Mouse (Mus musculus) kidney, postnatal 0 days (tissue): Measurements from ENCODE around the gene Setd2. TPM values are rescaled to one million over a fixed set of nuclear protein-coding genes. Genes with fewer than 3 reads are reported as not detected.

Experiments
- ATAC-seq: fragments of 200-750 bp; cut with Nextera tagmentation; replicated peaks from 2 replicates; pipeline ENCODE4 v1.8.0; 2017; ENCODE audit warnings: low read depth, moderate number of reproducible peaks, moderate TSS enrichment, moderate library complexity; ENCODE audit not compliant: low FRiP score
- DNase-seq: peaks from one replicate; pipeline ENCODE4 v3.0.0-alpha.2; 2016; ENCODE audit warnings: low spot score
- H3K27ac ChIP-seq: fragments of 300-500 bp; sonication (generic); 2 replicates; pipeline ENCODE4 v1.5.1; 2014; ENCODE audit warnings: mild to moderate bottlenecking
- H3K27me3 ChIP-seq: fragments of 300-500 bp; sonication (generic); 2 replicates; pipeline ENCODE4 v1.6.1; 2014; ENCODE audit warnings: low read length, mixed read lengths; ENCODE audit not compliant: insufficient read depth
- H3K36me3 ChIP-seq: fragments of 300-500 bp; sonication (generic); 2 replicates; pipeline ENCODE4 v1.6.1; 2014; ENCODE audit warnings: low read length, mixed read lengths; ENCODE audit not compliant: insufficient read depth
- H3K4me1 ChIP-seq: fragments of 300-500 bp; sonication (generic); replicated peaks from 2 replicates; pipeline ENCODE4 v1.6.1; 2014; ENCODE audit warnings: antibody characterized with exemption, low read length, mixed read lengths; ENCODE audit not compliant: insufficient read depth
- H3K4me2 ChIP-seq: fragments of 300-500 bp; sonication (generic); 2 replicates; pipeline ENCODE4 v1.6.1; 2014; ENCODE audit warnings: mild to moderate bottlenecking, low read length, moderate library complexity, mixed read lengths
- H3K4me3 ChIP-seq: fragments of 300-500 bp; sonication (generic); replicated peaks from 2 replicates; pipeline ENCODE4 v1.5.1; 2014; ENCODE audit warnings: low read depth, low read length
- H3K9ac ChIP-seq: fragments of 300-500 bp; sonication (generic); 2 replicates; pipeline ENCODE4 v1.6.1; 2014; ENCODE audit warnings: low read depth, low read length
- H3K9me3 ChIP-seq: fragments of 300-500 bp; sonication (generic); replicated peaks from 2 replicates; pipeline ENCODE4 v1.6.1; 2016; ENCODE audit warnings: low read length, inconsistent platforms, mixed read lengths
- CTCF ChIP-seq: IDR thresholded peaks from 2 replicates; pipeline ENCODE4 v1.5.1; 2016; ENCODE audit warnings: antibody characterized with exemption, low read depth, mild to moderate bottlenecking, moderate library complexity
- WGBS: fragments of 180-500 bp; shearing (Covaris S2); extraction: QIAGEN DNeasy Blood & Tissue Kit; methylation state at CpG from one replicate; pipeline ENCODE4 v1.1.7; 2014; 5-methylcytosine and 5-hydroxymethylcytosine counted together
- polyA plus RNA-seq: library from polyadenylated mRNA; unstranded; fragments of >200 nt; fragmentation: Nextera tagmentation; extraction: Ambion mirVana; gene quantifications from 2 replicates; pipeline ENCODE4 v1.2.1, GENCODE M21; 2015

Gene Setd2
- polyA plus RNA-seq, 1 experiment from 2014 or later, result 24.5 TPM

DNA sequence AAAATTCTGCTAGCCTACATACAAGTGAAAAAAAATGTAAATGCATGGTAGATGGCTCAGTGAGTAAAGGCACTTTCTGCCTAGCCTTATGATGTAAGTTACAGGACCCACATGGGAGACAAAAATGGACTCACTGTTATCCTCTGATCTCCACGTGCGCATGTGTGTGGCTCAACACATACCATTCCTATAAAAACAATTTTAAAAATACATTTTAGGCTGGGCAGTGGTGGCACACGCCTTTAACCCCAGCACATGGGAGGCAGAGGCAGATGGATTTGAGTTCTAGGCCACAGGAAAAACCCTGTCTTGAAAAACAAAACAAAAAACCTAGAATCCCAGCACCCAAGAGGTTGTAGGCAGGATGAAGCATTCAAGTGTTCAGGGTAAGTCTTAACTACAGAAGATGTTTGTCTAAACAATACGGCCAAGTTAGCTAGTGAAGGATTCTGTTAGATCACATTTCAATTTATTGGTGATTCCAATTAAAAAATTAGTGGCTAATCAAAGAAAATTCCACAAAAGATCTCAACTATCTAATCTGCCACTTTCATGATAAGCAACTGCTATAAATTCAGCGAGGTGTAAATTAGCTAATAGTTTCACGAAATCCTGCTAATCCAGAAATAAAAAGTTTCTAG lies 1.1 kb upstream of the Setd2 start:
- Histone ChIP-seq H3K4me1 (peaks cover 14% of the 10 kb centered on the region), H3K27me3 (no peaks in the 10 kb centered on the region), H3K27ac (no peak overlapping the region), H3K9ac (peak overlapping the region; percentile 100), H3K9me3 (no peaks in the 10 kb centered on the region), H3K4me3 (peak overlapping the region; percentile 99), H3K36me3 (no peaks in the 10 kb centered on the region), H3K4me2 (peak overlapping the region; percentile 55)
- ATAC-seq (no peak), DNase-seq (peak; percentile 31)
- no peak for TF ChIP-seq CTCF
- WGBS, result 24% methylated on average over 6 of the region's 6 CpGs

GRCm38 (mm10) chr9:110531914-110532489 lies 395 bp upstream of the Setd2 start:
- Histone ChIP-seq H3K4me2 (peak overlapping the region; percentile 55), H3K4me1 (peaks cover 14% of the 10 kb centered on the region), H3K9ac (peak overlapping the region; percentile 100), H3K36me3 (no peaks in the 10 kb centered on the region), H3K27ac (peak overlapping the region; percentile 100), H3K9me3 (no peaks in the 10 kb centered on the region), H3K4me3 (peak overlapping the region; percentile 99), H3K27me3 (no peaks in the 10 kb centered on the region)
- under 1% methylated on average over 48 of the region's 53 CpGs for WGBS
- TF ChIP-seq CTCF, result peak; percentile 85
- DNase-seq (peak; percentile 98), ATAC-seq (peak; percentile 99)

- TF ChIP-seq CTCF, result no peak
- Histone ChIP-seq H3K4me1 (peaks cover 14% of the 10 kb centered on the region), H3K36me3 (no peaks in the 10 kb centered on the region), H3K4me2 (peak overlapping the region; percentile 55), H3K27ac (no peak overlapping the region), H3K27me3 (no peaks in the 10 kb centered on the region), H3K9me3 (no peaks in the 10 kb centered on the region), H3K4me3 (peak overlapping the region; percentile 99), H3K9ac (peak overlapping the region; percentile 100)
- WGBS, result 20% methylated on average over 5 of the region's 5 CpGs
- DNase-seq, result no peak
- no peak for ATAC-seq
These were observed 1.2 kb downstream of the Setd2 start for GRCm38 (mm10) chr9:110533645-110534044.

GRCm38 (mm10) chr9:110535114-110535513 lies 2.7 kb downstream of the Setd2 start:
- Histone ChIP-seq H3K9ac (no peak overlapping the region), H3K4me2 (no peak overlapping the region)
- 76% methylated on average over 2 of the region's 2 CpGs for WGBS

DNA sequence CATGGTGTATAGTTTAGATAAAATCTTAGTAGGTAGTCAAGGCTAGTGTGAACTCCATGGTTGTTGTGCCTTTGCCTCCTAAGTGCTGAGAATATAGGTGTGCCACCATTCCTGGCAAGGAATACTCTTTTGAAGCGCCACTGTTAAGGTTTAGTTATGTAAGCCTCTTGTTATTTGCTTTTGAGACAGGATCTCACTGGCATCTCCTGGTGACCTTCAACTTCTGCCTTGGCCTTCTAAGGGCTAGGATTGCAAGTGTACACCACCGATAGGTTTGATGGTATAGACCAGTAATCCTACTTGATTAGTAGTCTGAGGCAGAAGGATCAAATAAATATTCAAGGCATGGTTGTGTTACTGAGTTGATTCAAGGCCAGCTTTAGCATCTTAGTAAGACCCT lies 4.2 kb downstream of the Setd2 start:
- Histone ChIP-seq H3K27ac (no peak overlapping the region), H3K9me3 (no peaks in the 10 kb centered on the region), H3K9ac (no peak overlapping the region), H3K4me1 (peaks cover 14% of the 10 kb centered on the region), H3K27me3 (no peaks in the 10 kb centered on the region), H3K4me2 (no peak overlapping the region), H3K36me3 (no peaks in the 10 kb centered on the region), H3K4me3 (no peak overlapping the region)
- ATAC-seq, result no peak
- no peak for TF ChIP-seq CTCF
- WGBS, result 95% methylated on average over 2 of the region's 2 CpGs
- DNase-seq, result no peak

More at GRCm38 (mm10) chr9:110535114-110535513, 2.7 kb downstream of the Setd2 start:
- H3K36me3 ChIP-seq, result no peaks in the 10 kb centered on the region
- peaks cover 14% of the 10 kb centered on the region for H3K4me1 ChIP-seq
- ATAC-seq (no peak), DNase-seq (no peak)
- no peaks in the 10 kb centered on the region for H3K9me3 ChIP-seq
- TF ChIP-seq CTCF, result no peak
- no peaks in the 10 kb centered on the region for H3K27me3 ChIP-seq
- no peak overlapping the region for H3K4me3 ChIP-seq
- no peak overlapping the region for H3K27ac ChIP-seq

DNA sequence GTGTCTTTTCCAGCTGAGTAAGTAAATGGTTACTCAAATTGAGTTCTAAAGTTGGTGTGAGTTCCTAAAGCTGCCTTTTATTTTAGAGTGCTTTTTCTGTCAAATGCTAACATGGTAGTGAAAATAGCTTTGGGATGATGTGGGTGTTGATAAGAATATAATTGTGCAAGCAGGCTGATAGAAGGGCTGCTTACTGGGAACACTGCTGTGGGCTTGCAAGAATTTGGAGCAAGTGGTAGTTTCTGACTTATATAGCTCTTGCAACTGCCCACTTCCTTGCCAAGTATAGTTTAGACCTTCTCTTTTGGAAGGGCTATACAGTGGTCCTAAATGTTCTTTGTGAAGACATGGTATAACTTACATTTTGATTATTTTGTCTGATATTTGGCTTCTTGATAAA lies 6.1 kb downstream of the Setd2 start:
- TF ChIP-seq CTCF, result no peak
- Histone ChIP-seq H3K4me2 (no peak overlapping the region), H3K27me3 (no peaks in the 10 kb centered on the region), H3K36me3 (no peaks in the 10 kb centered on the region), H3K9ac (no peak overlapping the region), H3K4me3 (no peak overlapping the region), H3K9me3 (no peaks in the 10 kb centered on the region), H3K27ac (no peak overlapping the region), H3K4me1 (peaks cover 17% of the 10 kb centered on the region)
- no peak for DNase-seq
- no peak for ATAC-seq

GRCm38 (mm10) chr9:110541988-110542387 lies 9.6 kb downstream of the Setd2 start:
- H3K27ac ChIP-seq, result no peak overlapping the region
- H3K4me3 ChIP-seq, result no peak overlapping the region
- TF ChIP-seq CTCF, result no peak
- H3K9ac ChIP-seq, result no peak overlapping the region
- 0 out of 2 replicates have a peak, but pooled peaks cover 4% of the 10 kb centered on the region for H3K4me1 ChIP-seq
- H3K4me2 ChIP-seq, result no peak overlapping the region
- H3K36me3 ChIP-seq, result peaks cover under 1% of the 10 kb centered on the region; the same call in 1 of the 2 replicates
- ATAC-seq, result no peak
- WGBS, result 69% methylated on average over 4 of the region's 4 CpGs
- H3K9me3 ChIP-seq, result no peaks in the 10 kb centered on the region
- no peaks in the 10 kb centered on the region for H3K27me3 ChIP-seq
- no peak for DNase-seq
